Mouse (Mus musculus): ENCODE results near the gene Capzb.

Capzb gene

DNA sequence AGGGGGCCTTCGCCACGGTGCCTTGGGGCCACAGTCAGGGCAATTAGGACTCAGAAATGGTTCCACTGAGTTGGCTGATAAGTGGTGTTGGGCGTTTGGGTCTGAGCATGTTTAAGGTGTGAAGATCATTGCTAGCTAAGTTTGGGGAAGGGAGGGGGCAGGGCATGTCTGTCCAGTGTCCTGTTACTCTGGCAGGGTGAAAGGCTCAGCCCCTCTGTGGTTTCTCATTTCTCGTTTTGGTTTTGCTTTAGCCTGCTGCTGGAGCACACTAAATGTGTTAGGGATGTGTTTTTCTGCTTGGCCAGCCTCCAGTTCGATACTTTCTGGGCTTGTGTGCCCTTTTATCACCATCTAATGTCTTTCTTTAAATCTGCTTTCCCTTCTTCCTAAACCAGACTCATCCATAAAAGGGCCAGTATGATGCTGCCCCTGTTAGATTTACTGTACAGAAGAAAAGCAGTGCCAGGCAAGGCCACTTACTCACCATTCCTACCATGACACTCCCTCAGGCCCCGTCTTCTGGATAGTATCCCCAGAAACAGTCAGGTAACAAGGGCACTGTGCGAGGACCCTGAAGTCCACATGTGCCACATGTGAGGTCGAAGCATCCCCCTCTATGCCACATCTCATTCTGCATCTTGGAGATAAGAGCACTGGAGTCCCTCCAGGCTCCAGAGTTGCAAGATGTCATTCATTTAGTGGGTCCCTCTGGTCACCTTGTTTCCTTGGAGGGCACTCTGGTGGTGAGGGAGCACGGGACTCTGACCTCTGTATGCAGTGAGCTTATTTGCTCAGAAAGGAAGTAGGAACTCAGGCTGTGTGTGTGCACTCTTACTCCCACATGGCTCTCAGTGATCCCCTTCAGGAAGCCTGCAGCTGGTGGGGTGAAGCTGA, 15.8 kb downstream of the Capzb start:
- DNase-seq (ENCODE audit: low read depth in 1 of 2, low spot score in 2 of 2), result no peak

- no peak for DNase-seq (ENCODE audit: low read depth in 1 of 2, low spot score in 2 of 2)
Observed at GRCm38 (mm10) chr4:139209130-139209840, 16.6 kb downstream of the Capzb start.

DNA sequence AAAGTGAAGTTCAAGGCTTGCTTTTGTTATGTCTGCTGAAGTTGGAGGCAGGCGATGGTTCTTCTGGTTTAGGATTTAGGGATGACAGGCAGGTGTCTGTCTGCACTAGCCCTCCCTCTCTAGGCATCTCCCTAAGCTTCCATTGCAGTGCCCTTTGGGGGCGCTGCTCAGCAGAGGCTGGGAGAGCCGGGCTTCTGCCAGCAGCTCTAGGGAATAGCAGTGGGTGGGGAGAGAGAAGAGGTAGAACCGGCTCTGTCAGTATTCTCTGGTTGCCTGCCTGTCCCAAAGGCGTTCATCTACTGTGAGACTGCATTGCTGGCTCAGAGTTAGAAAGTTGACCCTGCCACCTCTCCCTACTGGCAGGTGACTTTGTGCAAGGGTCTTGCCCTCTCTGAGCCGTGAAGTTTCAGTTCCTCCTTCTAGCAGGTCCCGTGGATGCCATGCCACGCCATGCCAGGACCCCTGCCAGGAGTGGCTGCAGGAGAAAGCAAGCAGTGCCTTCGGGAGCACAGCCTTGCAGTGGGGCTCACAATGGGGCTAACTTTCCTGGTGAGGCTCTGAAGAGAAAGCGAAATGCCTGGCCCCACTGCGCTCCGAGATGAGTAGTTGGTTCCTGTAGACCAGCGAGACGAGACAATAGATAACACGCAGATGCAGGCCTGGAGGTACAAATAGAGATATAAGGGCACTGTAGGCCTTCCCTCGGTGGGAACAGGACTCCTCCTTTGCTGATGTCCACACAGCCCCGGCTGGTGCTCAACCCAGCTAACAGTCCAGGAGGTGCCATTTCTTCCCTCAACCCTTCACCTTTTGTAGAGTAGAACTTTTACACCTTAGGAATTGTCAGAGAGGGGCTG, 19.5 kb downstream of the Capzb start:
- no peak for DNase-seq (ENCODE audit: low read depth in 1 of 2, low spot score in 2 of 2)

DNA sequence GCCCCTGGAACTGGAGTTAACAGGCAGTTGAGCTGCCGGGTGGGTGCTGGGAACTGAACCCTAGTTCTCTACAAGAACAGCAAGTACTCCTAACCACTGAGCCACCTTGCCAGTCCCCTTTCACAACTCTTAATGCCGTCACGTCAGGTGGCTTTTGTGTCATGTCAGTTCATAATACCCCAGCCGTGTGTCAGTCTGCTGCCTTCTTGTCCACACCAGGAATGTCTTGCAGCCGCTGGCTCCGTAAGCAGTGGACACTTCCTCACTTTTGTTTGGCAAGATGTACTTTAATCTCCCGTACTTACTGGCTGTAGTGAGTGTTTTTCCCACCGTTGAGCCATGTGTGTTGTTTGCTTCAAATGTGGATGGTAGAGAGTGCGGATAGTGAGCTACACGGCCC, 20.4 kb downstream of the Capzb start:
- no peak for DNase-seq (ENCODE audit: low read depth in 1 of 2, low spot score in 2 of 2)

DNA sequence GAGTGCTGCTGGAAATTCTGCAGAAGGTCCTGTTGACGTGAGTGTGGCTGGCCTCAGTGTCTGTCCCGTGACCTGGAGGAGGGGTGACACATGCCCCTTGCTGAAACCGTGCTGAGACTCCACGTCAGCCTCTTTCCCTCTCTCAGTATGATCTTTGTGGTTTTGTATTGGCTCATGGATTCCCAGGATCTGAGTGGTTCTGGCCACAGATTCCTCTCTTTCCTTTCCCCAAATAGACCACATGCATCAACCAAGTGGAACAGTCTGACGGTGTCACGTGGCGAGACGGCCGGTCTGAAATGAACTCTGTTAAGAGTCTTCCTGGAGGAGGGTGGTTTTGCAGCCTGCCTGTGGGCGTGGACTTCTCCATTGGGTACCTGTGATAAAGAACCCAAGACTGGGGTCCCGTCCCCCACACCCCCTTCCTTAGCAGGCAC, 21.3 kb downstream of the Capzb start:
- no peak for DNase-seq (ENCODE audit: low read depth in 1 of 2, low spot score in 2 of 2)

DNA sequence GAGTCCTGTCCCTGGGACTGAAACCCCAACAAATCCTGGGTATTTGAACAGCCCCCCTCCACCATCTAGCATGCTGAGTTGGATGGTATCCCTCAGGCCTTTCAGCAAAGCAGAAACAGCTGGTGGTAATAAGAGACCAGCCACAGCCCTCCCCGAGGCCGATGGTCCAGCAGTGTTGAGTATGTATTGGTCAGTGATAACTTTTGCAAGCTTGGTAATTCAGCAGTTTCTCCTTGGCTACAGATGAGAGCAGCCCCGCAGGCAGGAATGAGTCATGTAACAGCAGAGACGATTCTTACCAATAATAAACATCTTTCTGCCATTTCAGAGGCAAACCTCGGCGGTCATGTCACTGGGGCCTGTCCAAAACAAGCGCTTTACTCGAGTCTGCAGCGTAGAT, 23.9 kb downstream of the Capzb start:
- no peak for DNase-seq (ENCODE audit: low read depth in 1 of 2, low spot score in 2 of 2)

DNA sequence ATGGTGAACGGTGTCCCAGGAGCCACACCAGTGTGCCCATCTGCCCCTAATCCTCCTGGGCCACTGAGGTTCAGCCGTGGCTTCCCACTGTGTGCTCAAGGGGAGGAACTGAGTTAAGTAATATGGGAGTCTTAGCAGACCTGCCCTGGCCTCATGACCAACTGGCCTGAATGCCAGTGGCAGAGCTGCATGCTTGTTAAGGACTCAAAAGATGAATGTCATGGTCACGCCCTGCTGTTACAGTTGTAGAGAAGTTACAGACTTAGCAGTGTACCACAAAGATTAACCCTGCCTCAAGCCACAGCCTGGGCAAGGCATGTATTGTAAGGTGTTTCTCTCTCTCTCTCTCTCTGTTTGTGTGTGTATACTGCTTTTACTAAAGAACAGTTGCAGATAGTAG, 25.8 kb downstream of the Capzb start:
- DNase-seq (ENCODE audit: low read depth in 1 of 2, low spot score in 2 of 2), result no peak

DNA sequence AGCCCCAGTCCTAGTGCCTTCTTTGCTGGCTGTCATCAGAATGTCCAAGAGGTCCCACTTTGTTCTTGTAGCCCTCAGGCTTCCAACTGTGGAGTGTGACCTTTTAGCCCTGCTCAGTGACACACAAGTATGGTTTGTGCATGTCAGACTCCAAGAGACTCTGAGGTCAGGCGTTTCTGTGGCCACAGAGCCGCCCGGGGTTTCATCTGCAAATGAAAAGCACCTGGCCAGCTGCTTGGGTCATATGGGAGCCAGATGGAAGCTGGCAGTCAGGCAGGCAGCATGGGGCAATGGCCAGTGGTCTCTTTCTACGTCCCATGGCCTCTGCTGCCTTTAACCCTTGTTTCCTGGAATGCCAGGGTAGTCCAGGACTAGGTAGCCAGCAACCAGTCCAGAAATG, 27.0 kb downstream of the Capzb start:
- no peak for DNase-seq (ENCODE audit: low read depth in 1 of 2, low spot score in 2 of 2)

- no peak for DNase-seq (ENCODE audit: low read depth in 1 of 2, low spot score in 2 of 2)
Observed at GRCm38 (mm10) chr4:139220978-139221377, 28.3 kb downstream of the Capzb start.

GRCm38 (mm10) chr4:139221837-139222236, 29.1 kb downstream of the Capzb start:
- no peak for DNase-seq (ENCODE audit: low read depth in 1 of 2, low spot score in 2 of 2)

GRCm38 (mm10) chr4:139225115-139225514, 32.4 kb downstream of the Capzb start:
- no peak for DNase-seq (ENCODE audit: low read depth in 1 of 2, low spot score in 2 of 2)

GRCm38 (mm10) chr4:139225944-139226343, 33.2 kb downstream of the Capzb start:
- no peak for DNase-seq (ENCODE audit: low read depth in 1 of 2, low spot score in 2 of 2)

GRCm38 (mm10) chr4:139226504-139227216, 34.0 kb downstream of the Capzb start:
- no peak for DNase-seq (ENCODE audit: low read depth in 1 of 2, low spot score in 2 of 2)

DNA sequence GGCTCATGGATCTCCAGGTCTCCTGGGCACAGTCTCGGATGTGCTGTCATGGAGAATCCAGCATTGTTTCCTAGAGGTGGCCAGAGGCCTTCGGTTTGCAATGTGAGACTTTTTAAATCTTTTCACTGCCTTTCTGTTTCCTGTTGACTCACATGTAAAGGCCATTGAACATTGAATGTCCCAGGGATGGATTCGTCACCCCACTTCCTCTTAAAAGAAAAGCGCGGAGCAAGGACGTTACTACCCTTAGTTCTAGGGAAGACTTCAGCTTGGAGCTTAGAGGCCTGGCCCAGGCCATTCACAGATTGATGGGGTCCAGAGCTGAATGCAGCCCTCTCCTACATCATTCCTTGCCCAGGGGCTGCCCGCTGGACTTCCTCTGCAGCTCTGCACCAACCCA, 35.2 kb downstream of the Capzb start:
- DNase-seq (ENCODE audit: low read depth in 1 of 2, low spot score in 2 of 2), result no peak

- DNase-seq (ENCODE audit: low read depth in 1 of 2, low spot score in 2 of 2), result no peak
Observed at GRCm38 (mm10) chr4:139229271-139229670, 36.6 kb downstream of the Capzb start.

DNA sequence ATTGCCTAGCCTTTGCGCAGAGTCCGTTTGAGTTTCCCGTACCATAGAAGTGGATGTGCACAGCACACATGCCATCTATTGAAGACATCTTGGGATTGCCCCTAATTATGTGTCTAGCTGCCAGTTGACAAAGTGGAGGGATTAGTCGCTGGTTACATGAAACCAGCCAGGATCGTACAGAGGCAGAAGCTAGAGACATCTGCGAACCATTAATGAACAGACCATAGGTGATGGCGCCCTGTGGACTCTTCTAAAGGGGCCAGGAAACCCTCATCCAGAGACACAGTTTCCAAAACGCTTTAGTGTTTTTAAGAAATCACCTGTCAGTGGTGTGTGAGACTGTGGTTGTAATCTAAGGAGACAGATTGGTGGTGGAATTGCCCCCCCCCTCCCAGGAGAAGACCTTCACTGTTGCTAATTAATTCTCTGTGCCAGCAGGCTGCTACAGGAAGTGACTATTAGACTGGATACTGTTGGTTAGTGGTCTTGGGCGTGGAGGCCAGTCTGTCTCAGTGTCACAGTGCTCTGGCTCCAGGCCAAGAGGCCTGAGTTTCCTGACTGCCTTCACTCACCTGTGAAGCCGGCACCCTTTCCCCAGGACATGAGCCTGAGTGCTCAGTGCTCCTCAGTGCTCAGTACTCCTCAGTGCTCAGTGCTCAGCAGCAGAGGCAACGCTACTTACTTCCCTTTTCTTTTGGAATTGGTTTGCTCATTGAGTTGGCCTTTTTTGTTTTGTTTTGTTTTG, 37.8 kb downstream of the Capzb start:
- no peak for DNase-seq (ENCODE audit: low read depth in 1 of 2, low spot score in 2 of 2)

DNA sequence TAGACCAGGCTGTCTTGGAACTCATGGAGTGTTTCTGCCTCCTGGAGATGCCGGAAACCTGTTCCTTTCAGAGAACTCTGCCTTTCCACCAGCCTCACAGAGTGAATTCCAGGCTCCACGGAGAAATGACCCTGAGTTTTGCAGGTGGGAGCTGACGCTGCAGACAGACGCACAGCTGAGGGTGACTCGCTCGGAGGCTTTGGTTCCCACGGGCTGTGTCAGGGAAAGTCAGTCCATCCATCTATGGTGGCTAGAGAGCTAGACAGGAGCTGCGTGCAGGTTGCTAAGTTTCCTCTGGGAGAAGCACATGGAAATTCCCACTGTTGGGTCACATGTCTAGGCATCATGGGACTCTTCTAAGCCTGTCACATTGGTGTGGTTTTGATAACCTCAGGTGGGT, 38.5 kb downstream of the Capzb start:
- no peak for DNase-seq (ENCODE audit: low read depth in 1 of 2, low spot score in 2 of 2)

DNA sequence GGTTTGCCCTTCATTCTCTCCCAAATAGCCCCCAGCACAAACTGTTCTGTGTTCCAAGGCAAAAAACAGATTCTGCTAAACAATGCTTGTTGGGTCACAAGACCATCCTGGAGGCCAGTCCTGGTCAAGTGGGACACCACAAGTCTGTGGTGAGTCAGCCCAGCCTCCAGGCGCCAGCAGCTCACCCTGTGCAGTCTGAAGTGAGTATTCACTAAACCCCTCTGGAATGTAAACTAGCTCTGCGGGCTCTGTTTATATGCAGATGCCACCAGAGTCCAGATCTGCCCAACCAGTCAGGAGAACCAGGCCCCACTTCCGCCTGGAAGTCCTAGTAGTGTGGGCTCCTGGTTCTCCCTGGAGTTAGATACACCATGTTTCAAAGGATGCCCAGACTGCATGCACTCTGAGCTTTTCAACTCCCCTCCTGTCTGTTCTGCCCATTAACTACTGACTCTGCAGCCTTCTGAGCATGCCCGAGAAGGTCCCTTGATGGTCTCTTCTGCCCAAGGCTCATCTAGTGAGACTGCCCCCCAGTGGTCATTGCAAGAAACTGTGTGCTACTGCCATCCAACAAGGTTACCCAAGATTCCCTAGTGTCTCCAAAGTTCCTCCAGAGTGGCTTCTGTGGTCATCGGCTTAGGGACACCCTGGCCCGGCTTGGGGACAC, 39.9 kb downstream of the Capzb start:
- DNase-seq (ENCODE audit: low read depth in 1 of 2, low spot score in 2 of 2), result no peak

GRCm38 (mm10) chr4:139233146-139233495, 40.4 kb downstream of the Capzb start:
- DNase-seq (ENCODE audit: low read depth in 1 of 2, low spot score in 2 of 2), result no peak

- no peak for DNase-seq (ENCODE audit: low read depth in 1 of 2, low spot score in 2 of 2)
Observed at GRCm38 (mm10) chr4:139233755-139234254, 41.1 kb downstream of the Capzb start.

All from monocyte, adult 2 months (primary cell).